Mouse (Mus musculus): ENCODE results near the gene BC051019. TPM values are rescaled to one million over a fixed set of nuclear protein-coding genes. Genes with fewer than 3 reads are reported as not detected.

BC051019 gene
- total and polyA plus RNA-seq, 2 experiments from 2014 or later = not detected

DNA sequence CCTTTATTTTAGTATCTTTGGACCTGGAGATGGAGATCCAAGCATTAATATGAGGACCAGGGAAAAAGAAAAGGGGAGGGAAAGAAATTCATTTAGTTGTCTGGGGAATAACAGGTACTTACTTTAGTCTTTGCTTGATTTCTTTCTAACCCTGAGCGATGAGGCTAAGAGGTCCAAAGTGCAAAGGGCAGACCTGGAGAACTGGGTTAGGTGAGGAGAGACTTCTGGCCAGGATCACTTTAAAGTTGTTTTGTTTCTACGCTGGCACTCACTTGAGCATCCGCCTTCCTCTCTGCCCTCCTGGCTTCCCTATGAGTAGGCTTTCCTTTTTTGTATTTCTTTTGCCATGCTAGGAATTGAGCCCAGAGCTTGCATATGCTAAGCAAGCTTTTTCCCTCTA, 32.6 kb upstream of the BC051019 start:
- Histone ChIP-seq H3K9ac (replicated peaks; ENCODE audit: low read depth, low read length) (no peak overlapping the region), H3K27me3 (ENCODE audit: control insufficient read depth, insufficient read depth, low read length) (no peaks in the 10 kb centered on the region), H3K4me1 (ENCODE audit: control insufficient read depth, insufficient read depth) (peaks cover 12% of the 10 kb centered on the region), H3K36me3 (replicated peaks; ENCODE audit: control insufficient read depth, insufficient read depth, low read length) (no peaks in the 10 kb centered on the region), H3K4me3 (ENCODE audit: low read depth, low read length) (no peak overlapping the region), H3K4me2 (ENCODE audit: low read depth, low read length) (no peak overlapping the region), H3K9me3 (replicated peaks; ENCODE audit: control insufficient read depth, low read length) (no peaks in the 10 kb centered on the region), H3K27ac (ENCODE audit: low read depth) (no peak overlapping the region)
- ATAC-seq (ENCODE audit: insufficient read depth, low read depth) (no peak), DNase-seq (ENCODE audit: low spot score) (no peak)
- no peak for TF ChIP-seq CTCF (IDR thresholded peaks at IDR 0.05; ENCODE audit: low read depth)
- TF ChIP-seq EP300 (IDR thresholded peaks at IDR 0.05; ENCODE audit: low read depth) = no peak
- 84% methylated on average over 3 of the region's 3 CpGs for WGBS

DNA sequence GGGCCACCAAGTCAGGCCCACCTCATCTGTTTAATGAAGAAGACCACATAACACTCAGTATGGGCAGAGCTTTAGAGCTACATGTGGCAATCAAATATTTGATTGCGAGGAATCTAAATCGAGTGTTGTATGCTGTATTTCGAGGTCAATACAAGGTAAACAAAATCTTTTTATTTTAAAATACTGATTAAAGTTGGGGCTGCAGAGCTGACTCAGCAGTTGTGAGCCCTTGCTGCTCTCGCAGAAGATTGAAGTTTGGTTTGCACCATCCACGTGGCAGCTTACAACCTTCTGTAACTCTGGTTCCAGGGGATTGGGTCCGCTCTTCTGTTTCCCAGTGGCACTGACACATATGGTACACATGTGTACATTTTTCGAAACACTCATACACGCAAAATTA, 30.4 kb upstream of the BC051019 start:
- ATAC-seq (ENCODE audit: insufficient read depth, low read depth) = no peak
- 89% methylated on average over 8 of the region's 8 CpGs for WGBS
- Histone ChIP-seq H3K4me1 (ENCODE audit: control insufficient read depth, insufficient read depth) (peaks cover 12% of the 10 kb centered on the region), H3K4me2 (ENCODE audit: low read depth, low read length) (no peak overlapping the region), H3K36me3 (replicated peaks; ENCODE audit: control insufficient read depth, insufficient read depth, low read length) (no peaks in the 10 kb centered on the region), H3K27me3 (ENCODE audit: control insufficient read depth, insufficient read depth, low read length) (no peaks in the 10 kb centered on the region), H3K4me3 (ENCODE audit: low read depth, low read length) (no peak overlapping the region), H3K9me3 (replicated peaks; ENCODE audit: control insufficient read depth, low read length) (no peaks in the 10 kb centered on the region), H3K9ac (replicated peaks; ENCODE audit: low read depth, low read length) (no peak overlapping the region), H3K27ac (ENCODE audit: low read depth) (no peak overlapping the region)
- TF ChIP-seq EP300 (IDR thresholded peaks at IDR 0.05; ENCODE audit: low read depth) (no peak), CTCF (IDR thresholded peaks at IDR 0.05; ENCODE audit: low read depth) (no peak)
- DNase-seq (ENCODE audit: low spot score) = no peak

GRCm38 (mm10) chr7:109752008-109752925, 28.6 kb upstream of the BC051019 start, which contains the start of gene Tmem9b:
Gene Tmem9b (minus strand): TSS chr7:109752875.
- H3K4me3 ChIP-seq (ENCODE audit: low read depth, low read length) = peak within 1 kb of the TSS; percentile 78
- under 1% methylated on average over 62 of the region's 74 CpGs for WGBS

DNA sequence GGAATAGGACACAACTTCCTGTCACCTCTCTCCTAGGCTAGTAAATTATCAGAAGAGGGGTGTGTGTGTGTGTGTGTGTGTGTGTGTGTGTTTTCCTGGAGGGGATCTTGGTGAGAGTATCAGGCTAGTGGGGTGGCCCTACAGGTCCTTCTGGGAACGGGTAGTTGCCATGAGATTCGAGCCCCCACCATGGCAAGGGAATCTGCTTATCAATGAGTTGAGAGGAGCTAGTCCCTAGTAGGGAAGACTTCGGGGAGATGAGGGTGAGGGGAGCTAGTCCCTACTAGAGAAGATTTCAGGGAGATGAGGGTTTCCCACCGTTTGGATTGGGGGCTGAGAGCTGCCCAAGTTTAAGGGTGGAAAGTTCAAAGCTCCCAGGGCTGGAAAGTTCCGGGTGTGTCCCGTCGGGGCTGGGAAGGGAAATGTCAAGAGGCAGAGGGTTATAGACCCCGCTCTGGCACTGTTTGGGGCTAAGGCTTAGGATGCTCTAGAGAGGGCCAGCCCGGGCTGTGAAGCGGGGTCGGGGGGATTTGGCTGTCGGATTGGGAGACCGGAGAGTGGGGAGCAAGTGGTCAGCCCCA, 27.9 kb upstream of the BC051019 start:
- Histone ChIP-seq H3K4me2 (ENCODE audit: low read depth, low read length) (peak overlapping the region; percentile 73), H3K4me1 (ENCODE audit: control insufficient read depth, insufficient read depth) (peaks cover 12% of the 10 kb centered on the region), H3K9ac (replicated peaks; ENCODE audit: low read depth, low read length) (peak overlapping the region; percentile 93), H3K27ac (ENCODE audit: low read depth) (peak overlapping the region; percentile 82), H3K9me3 (replicated peaks; ENCODE audit: control insufficient read depth, low read length) (no peaks in the 10 kb centered on the region), H3K4me3 (ENCODE audit: low read depth, low read length) (peak overlapping the region; percentile 78), H3K27me3 (ENCODE audit: control insufficient read depth, insufficient read depth, low read length) (no peaks in the 10 kb centered on the region), H3K36me3 (replicated peaks; ENCODE audit: control insufficient read depth, insufficient read depth, low read length) (peaks cover 13% of the 10 kb centered on the region)
- 3% methylated on average over 13 of the region's 13 CpGs for WGBS
- DNase-seq (ENCODE audit: low spot score) (no peak), ATAC-seq (ENCODE audit: insufficient read depth, low read depth) (no peak; the same call in 1 of the 2 replicates)
- TF ChIP-seq CTCF (IDR thresholded peaks at IDR 0.05; ENCODE audit: low read depth) (no peak), EP300 (IDR thresholded peaks at IDR 0.05; ENCODE audit: low read depth) (no peak)

More at GRCm38 (mm10) chr7:109752008-109752925, 28.6 kb upstream of the BC051019 start, which contains the start of gene Tmem9b:
- Histone ChIP-seq H3K27me3 (ENCODE audit: control insufficient read depth, insufficient read depth, low read length) (no peaks in the 10 kb centered on the region), H3K9me3 (replicated peaks; ENCODE audit: control insufficient read depth, low read length) (no peaks in the 10 kb centered on the region), H3K4me2 (ENCODE audit: low read depth, low read length) (peak within 1 kb of the TSS; percentile 73), H3K4me1 (ENCODE audit: control insufficient read depth, insufficient read depth) (peaks cover 12% of the 10 kb centered on the region), H3K27ac (ENCODE audit: low read depth) (peak within 1 kb of the TSS; percentile 82), H3K36me3 (replicated peaks; ENCODE audit: control insufficient read depth, insufficient read depth, low read length) (peaks cover 5% of the 10 kb centered on the region; the same call in 1 of the 2 replicates), H3K9ac (replicated peaks; ENCODE audit: low read depth, low read length) (peak within 1 kb of the TSS; percentile 93)
- ATAC-seq (ENCODE audit: insufficient read depth, low read depth) = peak; percentile 92
- TF ChIP-seq CTCF (IDR thresholded peaks at IDR 0.05; ENCODE audit: low read depth) (no peak), EP300 (IDR thresholded peaks at IDR 0.05; ENCODE audit: low read depth) (no peak)
- DNase-seq (ENCODE audit: low spot score) = peak; percentile 80

- DNase-seq (ENCODE audit: low spot score) (no peak), ATAC-seq (ENCODE audit: insufficient read depth, low read depth) (no peak)
- Histone ChIP-seq H3K9ac (replicated peaks; ENCODE audit: low read depth, low read length) (no peak overlapping the region), H3K36me3 (replicated peaks; ENCODE audit: control insufficient read depth, insufficient read depth, low read length) (peaks cover 45% of the 10 kb centered on the region), H3K27me3 (ENCODE audit: control insufficient read depth, insufficient read depth, low read length) (no peaks in the 10 kb centered on the region), H3K4me1 (ENCODE audit: control insufficient read depth, insufficient read depth) (peaks cover 5% of the 10 kb centered on the region; the same call in 1 of the 2 replicates), H3K4me2 (ENCODE audit: low read depth, low read length) (no peak overlapping the region), H3K4me3 (ENCODE audit: low read depth, low read length) (no peak overlapping the region), H3K9me3 (replicated peaks; ENCODE audit: control insufficient read depth, low read length) (no peaks in the 10 kb centered on the region), H3K27ac (ENCODE audit: low read depth) (no peak overlapping the region)
- 54% methylated on average over 1 of the region's 1 CpGs for WGBS
- TF ChIP-seq EP300 (IDR thresholded peaks at IDR 0.05; ENCODE audit: low read depth) (no peak), CTCF (IDR thresholded peaks at IDR 0.05; ENCODE audit: low read depth) (peak; percentile 26)
Observed at GRCm38 (mm10) chr7:109747747-109748146, 24.1 kb upstream of the BC051019 start.
